Mouse (Mus musculus) olfactory bulb, adult 2 months (tissue): ENCODE results near the gene Plekhm1. TPM values are rescaled to one million over a fixed set of nuclear protein-coding genes. Genes with fewer than 3 reads are reported as not detected.
"Not testable (repeated sequence)": the region's sequence is repeated elsewhere in the genome, so short reads cannot be mapped to it uniquely, and the experiment has no call there.

ENCODE experiments used
- H3K27ac ChIP-seq: fragments of 200-500 bp; 2 replicates; pipeline ENCODE4 v1.5.1; 2012; ENCODE audit warnings: low read depth, low read length; ENCODE audit not compliant: insufficient read depth
- H3K4me1 ChIP-seq: fragments of 200-500 bp; 2 replicates; pipeline ENCODE4 v1.6.1; 2012; ENCODE audit warnings: low read length; ENCODE audit not compliant: control insufficient read depth, insufficient read depth
- H3K4me3 ChIP-seq: fragments of 200-500 bp; 2 replicates; pipeline ENCODE4 v1.5.1; 2012; ENCODE audit warnings: mild to moderate bottlenecking, low read depth, low read length, moderate library complexity; ENCODE audit not compliant: insufficient read depth
- CTCF ChIP-seq: fragments of 200-500 bp; IDR thresholded peaks from 2 replicates; pipeline ENCODE4 v1.5.1; 2012; ENCODE audit warnings: low read depth, mild to moderate bottlenecking, low read length, moderate library complexity; ENCODE audit not compliant: insufficient read depth
- POLR2A ChIP-seq: fragments of 200-500 bp; IDR thresholded peaks from 2 replicates; pipeline ENCODE4 v1.6.1; 2012; ENCODE audit warnings: mild to moderate bottlenecking, low read depth, low read length, moderate library complexity; ENCODE audit not compliant: insufficient read depth
- WGBS: fragments of 180-500 bp; shearing (Covaris S2); methylation state at CpG from one replicate; pipeline ENCODE4 v1.1.7; 2018; 5-methylcytosine and 5-hydroxymethylcytosine counted together
- polyA plus RNA-seq: library from polyadenylated mRNA; stranded (reverse); fragments of >200 nt; gene quantifications from 2 replicates; pipeline ENCODE4 v1.2.4, GENCODE M21; 2012; ENCODE audit warnings: low replicate concordance; ENCODE audit not compliant: missing spikeins, insufficient read depth, insufficient read length

The Plekhm1 gene
- polyA plus RNA-seq, result not detected in 2 replicates

GRCm38 (mm10) chr11:103411981-103412949, at the start of gene Plekhm1:
Plekhm1 (minus strand) TSS chr11:103412687.
- Histone ChIP-seq H3K27ac (peak within 1 kb of the TSS; percentile 61), H3K4me1 (peaks cover 6% of the 10 kb centered on the region; the same call in 1 of the 2 replicates), H3K4me3 (peak within 1 kb of the TSS; percentile 78)
- TF ChIP-seq POLR2A, result peak; percentile 79
- TF ChIP-seq CTCF, result no peak
- under 1% methylated on average over 67 of the region's 67 CpGs for WGBS

DNA sequence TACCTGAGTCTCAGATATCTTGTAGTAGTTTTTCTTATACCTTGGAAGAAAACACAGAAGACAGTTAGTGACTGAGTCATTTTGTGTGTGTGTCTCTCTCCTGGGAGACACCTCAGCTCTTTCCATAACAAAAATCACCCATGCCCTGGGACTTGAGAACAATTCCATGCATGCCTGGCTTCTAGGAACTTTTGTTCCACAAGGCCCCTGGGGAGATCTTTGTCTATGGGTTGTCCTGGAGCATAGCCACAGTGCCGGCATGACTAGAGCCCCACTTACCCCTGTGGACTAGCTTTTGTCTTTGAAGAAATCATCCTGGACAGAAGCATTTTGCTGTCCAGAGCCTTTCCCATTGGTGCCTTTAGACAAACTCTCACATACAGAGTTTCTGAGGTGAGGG, 38.6 kb upstream of the Plekhm1 start:
- not testable (repeated sequence) for H3K4me1 ChIP-seq, H3K4me3 ChIP-seq, H3K27ac ChIP-seq
- WGBS, result 59% methylated on average over 1 of the region's 1 CpGs

DNA sequence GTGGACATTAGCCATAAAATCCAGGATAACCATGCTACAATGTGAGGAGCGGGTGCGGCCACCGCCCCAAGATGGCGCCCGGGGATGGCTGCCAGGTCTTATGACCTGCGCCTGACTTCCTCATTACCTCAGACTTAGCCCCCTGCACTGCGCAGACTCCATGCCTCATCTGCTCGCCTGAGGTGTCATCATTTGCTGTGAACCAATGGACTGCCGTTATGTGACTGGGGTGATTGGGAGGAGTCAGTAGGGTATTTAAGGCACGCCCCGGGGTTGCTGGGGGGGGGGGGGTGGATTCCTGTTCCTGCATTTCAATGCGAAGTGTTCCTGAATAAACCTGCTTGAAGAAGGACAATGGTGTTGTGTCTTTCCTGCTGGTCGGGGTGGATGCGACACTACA, 37.2 kb upstream of the Plekhm1 start:
- not testable (repeated sequence) for H3K27ac ChIP-seq, H3K4me3 ChIP-seq, H3K4me1 ChIP-seq
- WGBS, result 94% methylated on average over 14 of the region's 14 CpGs

GRCm38 (mm10) chr11:103443678-103444077, 31.2 kb upstream of the Plekhm1 start:
- Histone ChIP-seq H3K4me3 (no peak overlapping the region), H3K27ac (no peak overlapping the region), H3K4me1 (no peaks in the 10 kb centered on the region)
- no peak for TF ChIP-seq CTCF
- no peak for TF ChIP-seq POLR2A
- 95% methylated on average over 3 of the region's 3 CpGs for WGBS

DNA sequence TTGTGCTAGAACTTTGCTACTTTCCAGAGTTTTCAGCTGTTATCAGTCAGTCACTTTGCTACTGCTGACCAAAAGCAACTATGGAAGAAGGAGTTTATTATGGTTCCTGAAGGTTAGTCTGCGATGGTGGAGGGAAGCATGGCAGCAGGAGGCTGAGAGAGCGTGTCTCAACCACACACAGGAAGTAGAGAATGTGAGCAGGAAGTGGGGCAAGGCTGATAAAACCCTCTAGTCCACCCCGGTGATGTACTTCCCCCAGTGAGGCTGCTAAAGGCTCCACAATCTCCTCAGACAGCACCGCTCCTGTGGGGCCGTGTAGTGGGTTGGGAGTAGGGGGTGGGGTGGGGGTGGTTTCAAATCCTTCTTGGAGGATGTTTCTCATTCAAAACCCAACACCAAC, 23.8 kb upstream of the Plekhm1 start:
- Histone ChIP-seq H3K4me3 (no peak overlapping the region), H3K4me1 (no peaks in the 10 kb centered on the region), H3K27ac (no peak overlapping the region)
- TF ChIP-seq POLR2A (no peak), CTCF (no peak)
- WGBS, result 84% methylated on average over 5 of the region's 5 CpGs

GRCm38 (mm10) chr11:103425031-103425430, 12.5 kb upstream of the Plekhm1 start:
- Histone ChIP-seq H3K4me1 (no peaks in the 10 kb centered on the region), H3K4me3 (no peak overlapping the region), H3K27ac (no peak overlapping the region)
- TF ChIP-seq CTCF (no peak), POLR2A (no peak)
- 31% methylated on average over 5 of the region's 5 CpGs for WGBS

GRCm38 (mm10) chr11:103419667-103420066, 7.2 kb upstream of the Plekhm1 start:
- 86% methylated on average over 13 of the region's 13 CpGs for WGBS
- TF ChIP-seq POLR2A (no peak), CTCF (no peak)
- Histone ChIP-seq H3K4me1 (no peaks in the 10 kb centered on the region), H3K27ac (no peak overlapping the region), H3K4me3 (no peak overlapping the region)

DNA sequence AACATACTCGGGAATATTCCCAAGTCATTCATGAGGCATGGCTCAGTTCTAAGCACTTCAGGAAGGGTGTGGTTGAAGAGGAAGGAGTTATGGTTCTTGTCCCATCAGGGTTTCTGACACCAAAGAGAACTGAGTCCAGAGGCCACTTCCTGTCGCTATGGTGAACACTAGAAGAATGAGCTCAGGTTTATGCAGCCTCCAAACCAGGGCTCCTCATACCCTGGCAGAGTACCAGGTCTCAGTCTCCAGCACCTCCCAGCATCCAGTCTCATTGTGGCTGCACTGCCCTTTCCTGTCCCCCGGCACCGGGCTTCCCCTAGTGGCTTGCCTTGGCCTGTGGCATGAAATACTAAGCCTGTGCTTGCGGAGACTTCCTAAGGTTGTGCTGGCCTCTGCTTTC, 6.7 kb upstream of the Plekhm1 start:
- no peak overlapping the region for H3K27ac ChIP-seq
- 78% methylated on average over 5 of the region's 5 CpGs for whole genome bisulfite sequencing
- H3K4me3 ChIP-seq, result no peak overlapping the region
- TF ChIP-seq POLR2A (no peak), CTCF (no peak)
- H3K4me1 ChIP-seq, result no peaks in the 10 kb centered on the region

DNA sequence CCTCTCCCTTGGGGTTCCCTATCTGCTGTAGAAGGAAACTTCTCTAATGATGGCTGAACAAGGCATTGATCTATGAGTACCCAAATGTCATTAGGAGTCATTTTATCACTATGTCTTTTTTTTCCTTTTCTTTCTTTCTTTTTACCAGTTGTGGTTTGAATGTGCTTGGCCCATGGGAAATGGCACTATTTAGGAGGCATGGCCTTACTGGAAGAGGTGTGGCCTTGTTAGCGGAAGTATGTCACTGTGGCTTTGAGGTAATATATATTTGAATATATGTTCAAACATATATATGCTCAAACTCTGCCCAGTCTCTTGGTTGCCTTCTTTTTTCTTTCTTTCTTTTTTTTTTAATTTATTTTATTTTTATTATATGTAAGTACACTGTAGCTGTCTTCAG, 1.0 kb upstream of the Plekhm1 start:
- no peak overlapping the region for H3K27ac ChIP-seq
- WGBS, result 90% methylated on average over 1 of the region's 1 CpGs
- TF ChIP-seq POLR2A (no peak), CTCF (no peak)
- H3K4me1 ChIP-seq, result peaks cover 6% of the 10 kb centered on the region; the same call in 1 of the 2 replicates
- no peak overlapping the region for H3K4me3 ChIP-seq
